10 mouse cellular contexts compared by ENCODE assay signal in the genomic region with DNA sequence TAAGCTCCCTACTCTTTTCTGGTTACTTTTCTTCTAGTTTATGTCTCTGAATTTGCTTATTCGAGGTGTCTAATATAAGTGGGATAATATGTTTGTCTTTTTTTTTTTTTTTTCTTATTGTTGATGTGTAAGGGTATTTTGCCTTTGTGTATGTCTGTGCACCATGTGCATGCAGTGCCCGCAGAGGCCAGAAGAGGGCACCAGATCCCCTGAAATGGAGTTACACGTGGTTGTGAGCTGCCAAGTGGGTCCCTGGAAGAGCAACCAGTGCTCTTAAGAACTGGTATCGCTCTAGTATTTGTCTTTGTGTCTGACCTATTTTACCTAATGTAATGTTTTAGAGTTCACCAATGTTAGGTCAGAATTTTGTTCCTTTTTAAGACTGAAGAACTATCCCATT. TPM values are rescaled to one million over a fixed set of nuclear protein-coding genes. Genes with fewer than 3 reads are reported as not detected.
DNase-seq lines count a peak whose midpoint lies in the region; ATAC-seq and TF ChIP-seq lines count a peak whose summit lies in the region.
"Had no signal": no experiment of that assay in that cellular context is flagged by ENCODE, and none has a peak within 500 bp of the region (broad histone marks: within the 10 kb centered on the region; RNA-seq: fewer than 3 reads in every experiment).

No protein-coding gene starts in this region.

- no peaks in the 10 kb centered on the region for H3K9me3 ChIP-seq in hindbrain, postnatal 0 days (ENCODE audit: low read length)
- H3K9me3 ChIP-seq: embryonic facial prominence, embryonic 15.5 days had no signal

- no peak for ATAC-seq in hindbrain, postnatal 0 days

- no peak for TF ChIP-seq POLR2A in testis, adult 2 months (IDR thresholded peaks at IDR 0.05; ENCODE audit: control insufficient read depth, low read depth, low read length)

- H3K4me3 ChIP-seq in hindbrain, postnatal 0 days (ENCODE audit: low read length) = no peak overlapping the region
- no peak overlapping the region for H3K4me3 ChIP-seq in testis, adult 2 months (ENCODE audit: control insufficient read depth, low read depth, low read length)
- H3K4me3 ChIP-seq: embryonic facial prominence, embryonic 15.5 days had no signal

- H3K36me3 ChIP-seq in hindbrain, postnatal 0 days (ENCODE audit: insufficient read depth, low read length) = peaks cover 4% of the 10 kb centered on the region; the same call in 1 of the 2 replicates
- H3K36me3 ChIP-seq in testis, adult 2 months (ENCODE audit: control insufficient read depth, insufficient read depth, low read length) = no peaks in the 10 kb centered on the region

- H3K27ac ChIP-seq in hindbrain, postnatal 0 days = no peak overlapping the region
- H3K27ac ChIP-seq in testis, adult 2 months (ENCODE audit: control insufficient read depth, insufficient read depth, low read depth, low read length) = no peak overlapping the region
- H3K27ac ChIP-seq: embryonic facial prominence, embryonic 15.5 days; macrophage had no signal

- H3K4me2 ChIP-seq in hindbrain, postnatal 0 days (ENCODE audit: low read depth, low read length) = no peak overlapping the region
- H3K4me2 ChIP-seq: embryonic facial prominence, embryonic 15.5 days had no signal

- peak; percentile 18 to 62 for DNase-seq in heart, adult 18-20 months
- DNase-seq in heart, adult 8-10 months (ENCODE audit: low spot score) = no peak
- DNase-seq in urinary bladder, postnatal 14 days (ENCODE audit: low spot score) = peak; percentile 62
- no peak for DNase-seq in urinary bladder, adult 2 months (ENCODE audit: low spot score)
- DNase-seq in cerebellum, adult 8-10 months = peak; percentile 50
- DNase-seq in hindbrain, postnatal 0 days (ENCODE audit: low spot score) = peak; percentile 78
- peak; percentile 75 for DNase-seq in lung, postnatal 14 days

- no peaks in the 10 kb centered on the region for H3K4me1 ChIP-seq in hindbrain, postnatal 0 days (ENCODE audit: insufficient read depth, low read length)
- peaks cover 2% of the 10 kb centered on the region for H3K4me1 ChIP-seq in testis, adult 2 months (ENCODE audit: control insufficient read depth, insufficient read depth, low read length)
- H3K4me1 ChIP-seq: embryonic facial prominence, embryonic 15.5 days had no signal

- 40% methylated on average over 4 of the region's 4 CpGs for WGBS in hindbrain, postnatal 0 days

- no peaks in the 10 kb centered on the region for H3K27me3 ChIP-seq in hindbrain, postnatal 0 days (ENCODE audit: insufficient read depth, low read length)
- H3K27me3 ChIP-seq in testis, adult 2 months (ENCODE audit: control insufficient read depth, insufficient read depth, low read length) = no peaks in the 10 kb centered on the region
- H3K27me3 ChIP-seq: embryonic facial prominence, embryonic 15.5 days had no signal

- peak; percentile 82 for TF ChIP-seq CTCF in hindbrain, postnatal 0 days (IDR thresholded peaks at IDR 0.05; ENCODE audit: low read depth)
- peak; percentile 87; the same call in 1 of the 2 replicates for TF ChIP-seq CTCF in testis, adult 2 months (IDR thresholded peaks at IDR 0.05; ENCODE audit: control insufficient read depth, insufficient read depth, insufficient replicate concordance, low read depth, low read length)

- H3K9ac ChIP-seq in hindbrain, postnatal 0 days (replicated peaks; ENCODE audit: low read length) = no peak overlapping the region
- H3K9ac ChIP-seq: embryonic facial prominence, embryonic 15.5 days had no signal

RNA-seq across cellular contexts. Expression of gene Zfp629, which starts 41.3 kb away (rescaled TPM):
- total RNA-seq in heart, adult 18-20 months (2021) = 10 to 100 TPM; 16.5 TPM
- 10 to 100 TPM; 19.9 to 23.4 (median 20.0) TPM for total RNA-seq in heart, adult 8-10 months (2022)
- 10.7 and 12.8 TPM in 2 replicates for polyA plus RNA-seq in urinary bladder, adult 2 months (2012; rRNA removed)
- 36.2 and 40.0 TPM in 2 replicates for total RNA-seq in hindbrain, postnatal 0 days (2014; rRNA removed)
- 12.1 and 12.3 TPM in 2 replicates for polyA plus RNA-seq in hindbrain, postnatal 0 days (2015; fragmentation: Nextera tagmentation; extraction: Ambion mirVana)
- polyA plus RNA-seq in testis, adult 2 months (2012; rRNA removed) = 10.4 and 14.9 TPM in 2 replicates

RNA-seq across cellular contexts. Expression of gene Bcl7c, which starts 51.8 kb away (rescaled TPM):
- 10 to 100 TPM; 34.1 to 35.4 TPM for total RNA-seq in heart, adult 18-20 months (2021)
- 10 to 100 TPM; 37.6 to 44.6 (median 41.4) TPM for total RNA-seq in heart, adult 8-10 months (2022)
- polyA plus RNA-seq in urinary bladder, adult 2 months (2012; rRNA removed) = 26.0 and 30.3 TPM in 2 replicates
- 86.8 and 105 TPM in 2 replicates for total RNA-seq in hindbrain, postnatal 0 days (2014; rRNA removed)
- polyA plus RNA-seq in hindbrain, postnatal 0 days (2015; fragmentation: Nextera tagmentation; extraction: Ambion mirVana) = 48.8 and 50.9 TPM in 2 replicates
- polyA plus RNA-seq in testis, adult 2 months (2012; rRNA removed) = 69.0 and 79.6 TPM in 2 replicates

RNA-seq across cellular contexts. Expression of gene Ctf1, which starts 55.6 kb away (rescaled TPM):
- total RNA-seq in heart, adult 18-20 months (2021) = 1 to 10 TPM; 8.8 to 9.7 TPM
- 10 to 100 TPM in 3 of 4 experiments, 1 to 10 TPM in 1; 9.4 to 12.3 (median 10.2) TPM for total RNA-seq in heart, adult 8-10 months (2022)
- 11.0 and 13.7 TPM in 2 replicates for polyA plus RNA-seq in urinary bladder, adult 2 months (2012; rRNA removed)
- 9.0 and 10.7 TPM in 2 replicates for total RNA-seq in hindbrain, postnatal 0 days (2014; rRNA removed)
- 3.8 and 4.0 TPM in 2 replicates for polyA plus RNA-seq in hindbrain, postnatal 0 days (2015; fragmentation: Nextera tagmentation; extraction: Ambion mirVana)
- polyA plus RNA-seq in testis, adult 2 months (2012; rRNA removed) = 4.7 and 5.1 TPM in 2 replicates
- polyA plus RNA-seq: macrophage had no signal

Comparison
In these comparisons a context has a peak if more than half of its experiments do, and no peak if none do; other contexts are left out.
1. DNase-seq: peak in heart, adult 18-20 months (2 of 2), urinary bladder, postnatal 14 days (single experiment), cerebellum, adult 8-10 months (single experiment), hindbrain, postnatal 0 days (single experiment) and lung, postnatal 14 days (single experiment); none in heart, adult 8-10 months (single experiment) and urinary bladder, adult 2 months (single experiment).